Mouse (Mus musculus): ENCODE results near the gene Samd7. TPM values are rescaled to one million over a fixed set of nuclear protein-coding genes. Genes with fewer than 3 reads are reported as not detected.

Samd7 gene
- total RNA-seq, 2 experiments from 2014 or later, result not detected

Other genes starting within 250 kb of the Samd7 start
- 1.9 TPM in 1 of 2 replicates, not detected in the other for gene Mecom, start 198.3 kb upstream of the Samd7 start, total RNA-seq (2014; fragmentation: Nextera tagmentation)
- gene Mecom, start 198.3 kb upstream of the Samd7 start, total RNA-seq (2017), result 0.72 and 0.90 TPM in 2 replicates
- not detected in 2 replicates for gene Actrt3, start 146.4 kb upstream of the Samd7 start, total RNA-seq (2014; fragmentation: Nextera tagmentation)
- not detected in 2 replicates for gene Actrt3, start 146.4 kb upstream of the Samd7 start, total RNA-seq (2017)
- 8.8 and 15.1 TPM in 2 replicates for gene Mynn, start 144.2 kb upstream of the Samd7 start, total RNA-seq (2014; fragmentation: Nextera tagmentation)
- 21.8 and 29.6 TPM in 2 replicates for gene Mynn, start 144.2 kb upstream of the Samd7 start, total RNA-seq (2017)
- gene Lrriq4, start 101.8 kb upstream of the Samd7 start, total RNA-seq (2014; fragmentation: Nextera tagmentation), result not detected in 2 replicates
- gene Lrriq4, start 101.8 kb upstream of the Samd7 start, total RNA-seq (2017), result not detected in 2 replicates
- not detected in 2 replicates for gene Lrrc34, start 98.4 kb upstream of the Samd7 start, total RNA-seq (2014; fragmentation: Nextera tagmentation)
- 0.56 TPM in 1 of 2 replicates, not detected in the other for gene Lrrc34, start 98.4 kb upstream of the Samd7 start, total RNA-seq (2017)
- not detected in 2 replicates for gene Lrrc31, start 46.5 kb upstream of the Samd7 start, total RNA-seq (2014; fragmentation: Nextera tagmentation)
- not detected in 2 replicates for gene Lrrc31, start 46.5 kb upstream of the Samd7 start, total RNA-seq (2017)
- gene Sec62, start 46.6 kb downstream of the Samd7 start, total RNA-seq (2014; fragmentation: Nextera tagmentation), result 55.9 and 87.3 TPM in 2 replicates
- 98.6 and 99.8 TPM in 2 replicates for gene Sec62, start 46.6 kb downstream of the Samd7 start, total RNA-seq (2017)
- 62.9 and 64.4 TPM in 2 replicates for gene Gpr160, start 109.7 kb downstream of the Samd7 start, total RNA-seq (2014; fragmentation: Nextera tagmentation)
- 50.5 and 70.7 TPM in 2 replicates for gene Gpr160, start 109.7 kb downstream of the Samd7 start, total RNA-seq (2017)
- 31.6 and 33.7 TPM in 2 replicates for gene Phc3, start 223.1 kb downstream of the Samd7 start, total RNA-seq (2014; fragmentation: Nextera tagmentation)
- gene Phc3, start 223.1 kb downstream of the Samd7 start, total RNA-seq (2017), result 13.8 and 14.1 TPM in 2 replicates
- 12.8 and 22.5 TPM in 2 replicates for gene Prkci, start 249.5 kb downstream of the Samd7 start, total RNA-seq (2014; fragmentation: Nextera tagmentation)
- 16.0 and 19.6 TPM in 2 replicates for gene Prkci, start 249.5 kb downstream of the Samd7 start, total RNA-seq (2017)